Mouse (Mus musculus) testis, adult 2 months (tissue): ENCODE measurements around the gene Laptm4a.

ENCODE experiments used
- CTCF ChIP-seq: fragments of 200-500 bp; IDR thresholded peaks from 2 replicates; pipeline ENCODE4 v1.5.1; 2012; ENCODE audit warnings: low read depth, mild to moderate bottlenecking, inconsistent platforms, low read length, moderate library complexity; ENCODE audit not compliant: control insufficient read depth, insufficient read depth, insufficient replicate concordance
- POLR2A ChIP-seq: fragments of 200-500 bp; IDR thresholded peaks from 2 replicates; pipeline ENCODE4 v1.6.1; 2012; ENCODE audit warnings: low read depth, mild to moderate bottlenecking, inconsistent platforms, low read length, moderate library complexity; ENCODE audit not compliant: control insufficient read depth

DNA sequence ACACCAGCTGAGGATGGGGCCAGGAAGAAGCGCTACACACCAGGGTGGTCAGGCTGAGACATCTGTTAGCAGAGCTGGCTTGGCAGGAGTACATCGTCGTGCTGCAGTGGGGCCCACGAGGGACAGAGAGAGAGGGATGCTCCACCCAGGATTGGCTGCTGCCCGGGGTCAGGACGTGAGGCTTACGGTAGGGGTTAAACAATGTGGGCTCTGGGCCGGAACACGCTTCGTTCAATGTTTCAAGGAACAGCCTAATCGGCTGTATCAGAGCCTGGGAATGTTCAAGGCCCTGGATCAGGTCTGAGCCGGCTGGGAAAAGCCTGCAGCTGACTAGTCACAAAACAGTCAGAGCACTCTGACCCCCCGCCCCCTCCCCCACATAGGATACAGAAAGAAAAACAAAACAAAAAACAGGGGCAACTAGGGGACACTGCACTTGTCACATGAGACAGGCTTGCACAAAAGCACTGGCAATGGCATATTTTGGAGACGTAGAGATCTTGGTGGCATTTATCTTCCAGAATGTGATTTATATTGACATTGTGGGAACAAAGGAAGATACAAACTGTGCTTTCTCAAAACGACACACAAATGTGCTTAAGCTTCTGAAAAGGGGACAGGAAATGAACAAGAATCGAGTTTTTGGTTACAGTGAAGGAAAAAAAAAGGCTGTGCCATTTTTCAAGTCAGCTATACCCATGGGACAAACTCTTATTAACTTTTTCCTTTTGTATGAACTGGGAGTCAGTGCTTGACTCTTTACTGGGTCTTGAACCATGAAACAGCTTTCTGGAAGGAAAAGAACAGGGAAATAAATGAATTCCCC, 8.4 kb upstream of the Laptm4a start:
- TF ChIP-seq POLR2A, result no peak
- TF ChIP-seq CTCF, result no peak
